Mouse (Mus musculus): Measurements from ENCODE around the gene Nkd2. TPM values are rescaled to one million over a fixed set of nuclear protein-coding genes. Genes with fewer than 3 reads are reported as not detected.

Nkd2 gene
- total and polyA plus RNA-seq, 3 experiments: not detected

DNA sequence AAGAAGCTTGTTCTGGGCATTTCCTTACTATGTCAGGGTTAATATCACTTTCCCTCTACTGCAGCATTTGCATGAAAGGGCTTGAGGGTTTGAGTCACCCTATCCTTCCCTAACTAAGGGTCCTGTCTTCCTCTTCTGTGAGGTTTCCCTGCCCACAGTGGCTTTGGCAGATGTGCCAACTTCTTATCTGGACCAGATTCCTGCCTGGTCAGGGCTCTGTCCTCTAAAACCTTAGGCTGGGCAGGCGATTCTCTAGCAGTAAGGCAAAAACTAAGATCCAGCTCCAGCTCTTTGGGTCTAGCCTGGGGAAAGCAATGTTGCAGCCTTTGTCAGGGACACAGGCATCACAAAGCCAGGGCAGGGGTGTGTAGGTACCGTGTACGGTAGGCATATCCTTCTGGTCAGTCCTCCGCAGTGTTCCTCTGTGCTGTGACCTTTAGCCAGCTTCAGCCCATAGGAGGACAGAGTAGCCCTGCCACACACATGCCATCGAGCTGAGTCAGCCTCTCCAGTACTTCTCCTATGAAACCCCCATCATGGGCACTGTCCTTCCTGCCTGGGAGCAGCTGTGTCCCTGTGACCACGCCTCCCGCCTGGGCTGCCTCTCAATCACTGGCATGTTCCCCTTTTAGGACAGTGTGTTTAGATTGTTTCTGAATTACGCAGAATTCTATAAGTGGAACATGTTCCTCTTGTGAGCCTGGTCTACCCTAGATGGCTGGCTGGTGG, 43.8 kb downstream of the Nkd2 start:
- in situ Hi-C loops (cut with MboI; ENCODE audit: low pct_ligation_motif_present, low pct_unique_long_range_greater_than_20kb, low sequenced_read_pairs): loop anchor here (5.0 kb wide), 1 partner anchor 36 kb away; no protein-coding TSS in a partner anchor
- no peak overlapping the region for H3K27ac ChIP-seq (ENCODE audit: insufficient read depth, low read depth)
- H3K4me3 ChIP-seq (replicated peaks in 1 of 3; ENCODE audit: low read depth in 2 of 3, low read length in 2 of 3, poor library complexity in 1 of 3): no peak overlapping the region
- no peak overlapping the region for H3K4me2 ChIP-seq (ENCODE audit: insufficient read depth, low read depth, poor library complexity, severe bottlenecking)
- H3K9me3 ChIP-seq (replicated peaks; ENCODE audit: low read length): no peaks in the 10 kb centered on the region
- no peaks in the 10 kb centered on the region for H3K27me3 ChIP-seq (replicated peaks)
- DNase-seq (ENCODE audit: extremely low read depth): peak; percentile 72
- H3K9ac ChIP-seq (ENCODE audit: insufficient read depth, low read depth): no peak overlapping the region
- dilution Hi-C loops (cut with MboI; ENCODE audit: extremely low pct_ligation_motif_present, extremely low pct_unique_long_range_greater_than_20kb, low sequenced_read_pairs): no loop called here
- H3K4me1 ChIP-seq (ENCODE audit: control insufficient read depth in 1 of 2, insufficient read depth in 2 of 2): peaks cover 6 to 19% of the 10 kb centered on the region in 2 experiments
- TF ChIP-seq TBP (conservative IDR thresholded peaks at IDR 0.05; ENCODE audit: low read depth, low read length) (0 out of 2 replicates have a peak, but pooled peaks have one; percentile 59), MEF2A (IDR thresholded peaks at IDR 0.05; ENCODE audit: borderline replicate concordance, low read depth, low read length) (peak; percentile 53; the same call in 1 of the 2 replicates), ETS1 (conservative IDR thresholded peaks at IDR 0.05; ENCODE audit: low read depth, low read length) (peak; percentile 34; the same call in 1 of the 2 replicates), RAD21 (IDR thresholded peaks at IDR 0.05; ENCODE audit: low read depth, low read length) (no peak), ZMIZ1 (IDR thresholded peaks at IDR 0.05; ENCODE audit: low read depth, low read length) (no peak), HCFC1 (IDR thresholded peaks at IDR 0.05; ENCODE audit: low read depth, low read length) (no peak), ZNF384 (IDR thresholded peaks at IDR 0.05; ENCODE audit: low read depth, low read length) (no peak)
- H3K79me2 ChIP-seq (replicated peaks; ENCODE audit: control insufficient read depth, extremely low read depth, insufficient read depth, poor library complexity, severe bottlenecking): no peaks in the 10 kb centered on the region
- peaks cover 0 to 28% of the 10 kb centered on the region in 2 experiments for H3K36me3 ChIP-seq (replicated peaks in 1 of 2; ENCODE audit: control insufficient read depth in 1 of 2, insufficient read depth in 1 of 2, low read length in 1 of 2)

DNA sequence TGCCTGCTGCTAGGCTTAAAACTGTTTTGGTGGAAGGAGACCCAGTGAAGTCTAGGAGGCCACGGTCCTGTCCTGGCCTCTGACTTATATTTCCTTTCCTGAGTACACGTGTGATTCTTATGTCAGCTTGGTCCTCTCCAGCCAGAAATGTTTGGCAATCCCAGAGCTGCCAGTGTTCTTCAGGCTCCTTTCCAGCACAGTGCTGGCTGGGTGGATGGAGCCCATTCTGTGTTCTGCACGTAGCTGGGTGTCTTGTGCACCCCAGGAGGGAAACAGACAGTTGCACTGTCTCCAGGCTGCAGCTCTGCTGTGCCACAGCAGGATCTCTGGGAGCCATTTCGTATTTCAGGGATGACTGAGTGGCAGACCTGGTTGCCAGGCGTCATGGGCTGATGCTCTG, 48.3 kb downstream of the Nkd2 start:
- Histone ChIP-seq H3K79me2 (replicated peaks; ENCODE audit: control insufficient read depth, extremely low read depth, insufficient read depth, poor library complexity, severe bottlenecking) (no peaks in the 10 kb centered on the region), H3K9me3 (replicated peaks; ENCODE audit: low read length) (no peaks in the 10 kb centered on the region), H3K4me3 (replicated peaks in 1 of 3; ENCODE audit: low read depth in 2 of 3, low read length in 2 of 3, poor library complexity in 1 of 3) (no peak overlapping the region), H3K27ac (ENCODE audit: insufficient read depth, low read depth) (no peak overlapping the region), H3K4me1 (ENCODE audit: control insufficient read depth in 1 of 2, insufficient read depth in 2 of 2) (peaks cover 9 to 15% of the 10 kb centered on the region in 2 experiments; a peak in 3 of 4 replicates), H3K4me2 (ENCODE audit: insufficient read depth, low read depth, poor library complexity, severe bottlenecking) (no peak overlapping the region), H3K27me3 (replicated peaks) (no peaks in the 10 kb centered on the region), H3K9ac (ENCODE audit: insufficient read depth, low read depth) (no peak overlapping the region), H3K36me3 (replicated peaks in 1 of 2; ENCODE audit: control insufficient read depth in 1 of 2, insufficient read depth in 1 of 2, low read length in 1 of 2) (peaks cover 0 to 41% of the 10 kb centered on the region in 2 experiments)
- in situ Hi-C loops (cut with MboI; ENCODE audit: low pct_ligation_motif_present, low pct_unique_long_range_greater_than_20kb, low sequenced_read_pairs) (no loop called here), dilution Hi-C loops (cut with MboI; ENCODE audit: extremely low pct_ligation_motif_present, extremely low pct_unique_long_range_greater_than_20kb, low sequenced_read_pairs) (no loop called here)
- TF ChIP-seq CTCF (conservative IDR thresholded peaks at IDR 0.05 in 1 of 2, IDR thresholded peaks at IDR 0.05 in 1 of 2; ENCODE audit: low read depth in 2 of 2, low read length in 2 of 2) (no peak), CHD2 (IDR thresholded peaks at IDR 0.05; ENCODE audit: low read length) (no peak), CHD1 (IDR thresholded peaks at IDR 0.05; ENCODE audit: low read depth, low read length) (no peak), ZNF384 (IDR thresholded peaks at IDR 0.05; ENCODE audit: low read depth, low read length) (no peak), ZKSCAN1 (IDR thresholded peaks at IDR 0.05; ENCODE audit: borderline replicate concordance, low read depth, low read length) (no peak), MXI1 (IDR thresholded peaks at IDR 0.05; ENCODE audit: low read depth, low read length) (no peak), NRF1 (IDR thresholded peaks at IDR 0.05; ENCODE audit: low read depth, low read length) (no peak), USF2 (conservative IDR thresholded peaks at IDR 0.05; ENCODE audit: low read depth, low read length) (no peak), TBP (conservative IDR thresholded peaks at IDR 0.05; ENCODE audit: low read depth, low read length) (no peak), NELFE (IDR thresholded peaks at IDR 0.05; ENCODE audit: low read depth, low read length) (no peak), JUND (conservative IDR thresholded peaks at IDR 0.05; ENCODE audit: low read depth, low read length) (no peak), MAZ (IDR thresholded peaks at IDR 0.05; ENCODE audit: low read depth, low read length) (no peak)
- DNase-seq (ENCODE audit: extremely low read depth): no peak
